Mouse (Mus musculus) limb, embryonic 14.5 days (tissue): ENCODE data around the gene Aasdh. TPM values are rescaled to one million over a fixed set of nuclear protein-coding genes. Genes with fewer than 3 reads are reported as not detected.

Experiments used
- ATAC-seq: fragments of 200-750 bp; cut with Nextera tagmentation; 2 replicates; pipeline ENCODE4 v1.8.0; 2017; ENCODE audit warnings: low read depth, moderate number of reproducible peaks, moderate TSS enrichment; ENCODE audit not compliant: low FRiP score
- DNase-seq: peaks from one replicate; pipeline ENCODE4 v3.0.0-alpha.2; 2015; ENCODE audit warnings: low spot score
- H3K27ac ChIP-seq: fragments of 300-500 bp; sonication (generic); replicated peaks from 2 replicates; pipeline ENCODE4 v1.5.1; 2014; ENCODE audit warnings: low read depth, mild to moderate bottlenecking, low read length, moderate library complexity, mixed read lengths
- H3K27me3 ChIP-seq: fragments of 300-500 bp; sonication (generic); 2 replicates; pipeline ENCODE4 v1.6.1; 2014; ENCODE audit warnings: low read length, mixed read lengths; ENCODE audit not compliant: control insufficient read depth, insufficient read depth
- H3K36me3 ChIP-seq: fragments of 300-500 bp; sonication (generic); 2 replicates; pipeline ENCODE4 v1.6.1; 2014; ENCODE audit warnings: mild to moderate bottlenecking, low read length, moderate library complexity, mixed read lengths; ENCODE audit not compliant: control insufficient read depth, insufficient read depth
- H3K4me1 ChIP-seq: fragments of 300-500 bp; sonication (generic); 2 replicates; pipeline ENCODE4 v1.6.1; 2014; ENCODE audit warnings: antibody characterized with exemption, low read length, mixed read lengths; ENCODE audit not compliant: control insufficient read depth, insufficient read depth
- H3K4me2 ChIP-seq: fragments of 300-500 bp; sonication (generic); replicated peaks from 2 replicates; pipeline ENCODE4 v1.6.1; 2014; ENCODE audit warnings: low read depth, mild to moderate bottlenecking, low read length, moderate library complexity; ENCODE audit not compliant: severe bottlenecking
- H3K4me3 ChIP-seq: fragments of 300-500 bp; sonication (generic); replicated peaks from 2 replicates; pipeline ENCODE4 v1.5.1; 2014; ENCODE audit warnings: low read length
- H3K9ac ChIP-seq: fragments of 300-500 bp; sonication (generic); 2 replicates; pipeline ENCODE4 v1.6.1; 2014; ENCODE audit warnings: mild to moderate bottlenecking, low read depth, low read length, moderate library complexity; ENCODE audit not compliant: severe bottlenecking
- H3K9me3 ChIP-seq: fragments of 300-500 bp; sonication (generic); 2 replicates; pipeline ENCODE4 v1.6.1; 2016; ENCODE audit warnings: low read length; ENCODE audit not compliant: control insufficient read depth
- POLR2A ChIP-seq: fragments of 200-500 bp; IDR thresholded peaks from 2 replicates; pipeline ENCODE4 v1.8.0; 2012; ENCODE audit warnings: inconsistent platforms, mild to moderate bottlenecking, moderate library complexity, borderline replicate concordance; ENCODE audit not compliant: insufficient read depth, insufficient read length; ENCODE audit errors: extremely low read depth
- WGBS: fragments of 180-500 bp; shearing (Covaris S2); extraction: QIAGEN DNeasy Blood & Tissue Kit; methylation state at CpG from one replicate; pipeline ENCODE4 v1.1.7; 2014; 5-methylcytosine and 5-hydroxymethylcytosine counted together
- polyA plus RNA-seq, 2 experiments: library from polyadenylated mRNA; depleted of rRNA in 1 of 2; stranded (reverse) in 1 of 2; unstranded in 1 of 2; fragments of >200 nt; fragmentation: Nextera tagmentation in 1 of 2; extraction: Ambion mirVana in 1 of 2; gene quantifications; 2 replicates each; pipeline versions ENCODE4 v1.2.1 to v1.2.3; 2012 to 2014

Gene Aasdh
- polyA plus RNA-seq, 2 experiments = 15.1 to 24.0 TPM

GRCm38 (mm10) chr5:76858444-76858843, 46.9 kb downstream of the Aasdh start:
- ATAC-seq = no peak
- H3K9ac ChIP-seq = no peak overlapping the region
- TF ChIP-seq POLR2A = no peak
- H3K27ac ChIP-seq = no peak overlapping the region
- H3K36me3 ChIP-seq = peaks cover 11% of the 10 kb centered on the region; the same call in 1 of the 2 replicates
- peaks cover 39% of the 10 kb centered on the region for H3K27me3 ChIP-seq
- no peak overlapping the region for H3K4me2 ChIP-seq
- no peak overlapping the region for H3K4me3 ChIP-seq
- H3K9me3 ChIP-seq = no peaks in the 10 kb centered on the region
- H3K4me1 ChIP-seq = peaks cover 6% of the 10 kb centered on the region; the same call in 1 of the 2 replicates
- 79% methylated on average over 13 of the region's 13 CpGs for WGBS
- DNase-seq = no peak

- DNase-seq (no peak), ATAC-seq (no peak; the same call in 1 of the 2 replicates)
- peaks cover 39% of the 10 kb centered on the region for H3K27me3 ChIP-seq
- peaks cover 11% of the 10 kb centered on the region; the same call in 1 of the 2 replicates for H3K36me3 ChIP-seq
- peak overlapping the region; percentile 28 for H3K4me3 ChIP-seq
- TF ChIP-seq POLR2A = no peak
- no peak overlapping the region for H3K9ac ChIP-seq
- WGBS = 26% methylated on average over 62 of the region's 62 CpGs
- H3K9me3 ChIP-seq = no peaks in the 10 kb centered on the region
- H3K27ac ChIP-seq = no peak overlapping the region
- H3K4me1 ChIP-seq = peaks cover 6% of the 10 kb centered on the region; the same call in 1 of the 2 replicates
- peak overlapping the region; percentile 56 for H3K4me2 ChIP-seq
Measured at GRCm38 (mm10) chr5:76857103-76858015, 48.0 kb downstream of the Aasdh start.

GRCm38 (mm10) chr5:76855829-76856600, 49.3 kb downstream of the Aasdh start:
- peak overlapping the region; percentile 56 for H3K4me2 ChIP-seq
- ATAC-seq (no peak), DNase-seq (no peak)
- no peak overlapping the region for H3K27ac ChIP-seq
- H3K36me3 ChIP-seq = peaks cover 11% of the 10 kb centered on the region; the same call in 1 of the 2 replicates
- no peaks in the 10 kb centered on the region for H3K9me3 ChIP-seq
- TF ChIP-seq POLR2A = no peak
- H3K4me1 ChIP-seq = peaks cover 6% of the 10 kb centered on the region; the same call in 1 of the 2 replicates
- 0 out of 2 replicates have a peak overlapping the region, but pooled peaks have one; percentile 28 for H3K9ac ChIP-seq
- peaks cover 39% of the 10 kb centered on the region for H3K27me3 ChIP-seq
- WGBS = 31% methylated on average over 25 of the region's 25 CpGs
- H3K4me3 ChIP-seq = peak overlapping the region; percentile 28

- H3K4me2 ChIP-seq = no peak overlapping the region
- peaks cover 6% of the 10 kb centered on the region; the same call in 1 of the 2 replicates for H3K36me3 ChIP-seq
- TF ChIP-seq POLR2A = no peak
- no peak overlapping the region for H3K4me3 ChIP-seq
- H3K27ac ChIP-seq = no peak overlapping the region
- H3K9me3 ChIP-seq = no peaks in the 10 kb centered on the region
- peaks cover 6% of the 10 kb centered on the region; the same call in 1 of the 2 replicates for H3K4me1 ChIP-seq
- 16% methylated on average over 10 of the region's 10 CpGs for WGBS
- ATAC-seq = peak; percentile 74; the same call in 1 of the 2 replicates
- H3K27me3 ChIP-seq = peaks cover 35% of the 10 kb centered on the region
- no peak overlapping the region for H3K9ac ChIP-seq
- peak; percentile 85 for DNase-seq
Measured at GRCm38 (mm10) chr5:76853549-76853948, 51.8 kb downstream of the Aasdh start.

- Histone ChIP-seq H3K27ac (no peak overlapping the region), H3K36me3 (no peaks in the 10 kb centered on the region), H3K4me3 (no peak overlapping the region), H3K27me3 (peaks cover 15% of the 10 kb centered on the region), H3K4me2 (no peak overlapping the region), H3K9me3 (no peaks in the 10 kb centered on the region), H3K9ac (no peak overlapping the region), H3K4me1 (no peaks in the 10 kb centered on the region)
- 86% methylated on average over 4 of the region's 4 CpGs for WGBS
- DNase-seq (no peak), ATAC-seq (no peak)
- no peak for TF ChIP-seq POLR2A
Measured at GRCm38 (mm10) chr5:76851316-76851715, 54.0 kb downstream of the Aasdh start.
